Mouse (Mus musculus): Measurements from ENCODE around the gene Rtca. TPM values are rescaled to one million over a fixed set of nuclear protein-coding genes. Genes with fewer than 3 reads are reported as not detected.
A peak's percentile ranks its signal among the peaks of the same experiment; 100 is the strongest.

Rtca gene
- polyA plus RNA-seq (2015; fragmentation: Nextera tagmentation; extraction: Ambion mirVana): 24.4 and 25.1 TPM in 2 replicates

- peaks cover 31% of the 10 kb centered on the region for H3K4me1 ChIP-seq (replicated peaks)
- H3K27ac ChIP-seq (replicated peaks): peak within 1 kb of the TSS; percentile 46
- no peaks in the 10 kb centered on the region for H3K9me3 ChIP-seq (replicated peaks)
- H3K27me3 ChIP-seq: no peaks in the 10 kb centered on the region
- peak within 1 kb of the TSS; percentile 78 for H3K4me3 ChIP-seq (replicated peaks)
- peak; percentile 92 for ATAC-seq (ENCODE audit: insufficient read depth)
- under 1% methylated on average over 44 of the region's 44 CpGs for WGBS (ENCODE audit: insufficient replicate concordance)
- peak within 1 kb of the TSS; percentile 84 for H3K4me2 ChIP-seq
- peaks cover 22% of the 10 kb centered on the region for H3K36me3 ChIP-seq (replicated peaks)
- H3K9ac ChIP-seq: peak within 1 kb of the TSS; percentile 72
Observed at GRCm38 (mm10) chr3:116507772-116508351, at the start of gene Rtca. Rtca (minus strand) TSS chr3:116508208.

GRCm38 (mm10) chr3:116551362-116551761, 43.4 kb upstream of the Rtca start:
- H3K36me3 ChIP-seq (replicated peaks): peaks cover 15% of the 10 kb centered on the region
- WGBS (ENCODE audit: insufficient replicate concordance): 81% methylated on average over 5 of the region's 5 CpGs

GRCm38 (mm10) chr3:116547430-116547829, 39.4 kb upstream of the Rtca start:
- no peak overlapping the region for H3K4me2 ChIP-seq
- no peak for ATAC-seq (ENCODE audit: insufficient read depth)
- 81% methylated on average over 5 of the region's 5 CpGs for WGBS (ENCODE audit: insufficient replicate concordance)
- H3K27ac ChIP-seq (replicated peaks): no peak overlapping the region
- H3K4me1 ChIP-seq (replicated peaks): 0 out of 2 replicates have a peak, but pooled peaks cover 4% of the 10 kb centered on the region
- no peaks in the 10 kb centered on the region for H3K27me3 ChIP-seq
- no peak overlapping the region for H3K4me3 ChIP-seq (replicated peaks)
- no peaks in the 10 kb centered on the region for H3K9me3 ChIP-seq (replicated peaks)
- H3K36me3 ChIP-seq (replicated peaks): peaks cover 27% of the 10 kb centered on the region
- H3K9ac ChIP-seq: no peak overlapping the region

More at GRCm38 (mm10) chr3:116551362-116551761, 43.4 kb upstream of the Rtca start:
- Histone ChIP-seq H3K4me1 (replicated peaks) (no peaks in the 10 kb centered on the region), H3K9ac (no peak overlapping the region), H3K4me3 (replicated peaks) (no peak overlapping the region), H3K9me3 (replicated peaks) (no peaks in the 10 kb centered on the region), H3K27ac (replicated peaks) (no peak overlapping the region), H3K4me2 (no peak overlapping the region), H3K27me3 (no peaks in the 10 kb centered on the region)
- ATAC-seq (ENCODE audit: insufficient read depth): no peak

- H3K4me2 ChIP-seq: no peak overlapping the region
- no peaks in the 10 kb centered on the region for H3K27me3 ChIP-seq
- ATAC-seq (ENCODE audit: insufficient read depth): no peak
- 0 out of 2 replicates have a peak, but pooled peaks cover 7% of the 10 kb centered on the region for H3K4me1 ChIP-seq (replicated peaks)
- 31% methylated on average over 3 of the region's 3 CpGs for WGBS (ENCODE audit: insufficient replicate concordance)
- 0 out of 2 replicates have a peak overlapping the region, but pooled peaks have one; percentile 0 for H3K27ac ChIP-seq (replicated peaks)
- no peak overlapping the region for H3K9ac ChIP-seq
- H3K36me3 ChIP-seq (replicated peaks): peaks cover 30% of the 10 kb centered on the region
- H3K4me3 ChIP-seq (replicated peaks): no peak overlapping the region
- no peaks in the 10 kb centered on the region for H3K9me3 ChIP-seq (replicated peaks)
Observed at GRCm38 (mm10) chr3:116542532-116542931, 34.5 kb upstream of the Rtca start.

GRCm38 (mm10) chr3:116542070-116542469, 34.1 kb upstream of the Rtca start:
- H3K4me2 ChIP-seq: no peak overlapping the region
- no peaks in the 10 kb centered on the region for H3K27me3 ChIP-seq
- no peak for ATAC-seq (ENCODE audit: insufficient read depth)
- peaks cover 28% of the 10 kb centered on the region for H3K36me3 ChIP-seq (replicated peaks)
- H3K4me3 ChIP-seq (replicated peaks): no peak overlapping the region
- 0 out of 2 replicates have a peak, but pooled peaks cover 7% of the 10 kb centered on the region for H3K4me1 ChIP-seq (replicated peaks)
- no peak overlapping the region for H3K9ac ChIP-seq
- H3K9me3 ChIP-seq (replicated peaks): no peaks in the 10 kb centered on the region
- H3K27ac ChIP-seq (replicated peaks): 0 out of 2 replicates have a peak overlapping the region, but pooled peaks have one; percentile 0
- WGBS (ENCODE audit: insufficient replicate concordance): 35% methylated on average over 2 of the region's 2 CpGs

GRCm38 (mm10) chr3:116537200-116537573, 29.2 kb upstream of the Rtca start:
- no peak overlapping the region for H3K4me2 ChIP-seq
- no peak for ATAC-seq (ENCODE audit: insufficient read depth)
- peaks cover 33% of the 10 kb centered on the region for H3K36me3 ChIP-seq (replicated peaks)
- peaks cover 10% of the 10 kb centered on the region for H3K4me1 ChIP-seq (replicated peaks)
- H3K4me3 ChIP-seq (replicated peaks): no peak overlapping the region
- H3K9ac ChIP-seq: no peak overlapping the region
- H3K27me3 ChIP-seq: no peaks in the 10 kb centered on the region
- no peaks in the 10 kb centered on the region for H3K9me3 ChIP-seq (replicated peaks)
- H3K27ac ChIP-seq (replicated peaks): no peak overlapping the region
- 72% methylated on average over 6 of the region's 6 CpGs for WGBS (ENCODE audit: insufficient replicate concordance)

- Histone ChIP-seq H3K27me3 (no peaks in the 10 kb centered on the region), H3K4me2 (peak overlapping the region; percentile 29; the same call in 1 of the 2 replicates), H3K36me3 (replicated peaks) (peaks cover 33% of the 10 kb centered on the region), H3K9me3 (replicated peaks) (no peaks in the 10 kb centered on the region), H3K27ac (replicated peaks) (0 out of 2 replicates have a peak overlapping the region, but pooled peaks have one; percentile 9), H3K4me3 (replicated peaks) (no peak overlapping the region), H3K9ac (no peak overlapping the region), H3K4me1 (replicated peaks) (peaks cover 8% of the 10 kb centered on the region)
- ATAC-seq (ENCODE audit: insufficient read depth): peak; percentile 86
- WGBS (ENCODE audit: insufficient replicate concordance): 34% methylated on average over 16 of the region's 16 CpGs
Observed at GRCm38 (mm10) chr3:116536428-116537199, 28.6 kb upstream of the Rtca start.

- Histone ChIP-seq H3K27ac (replicated peaks) (no peak overlapping the region), H3K9me3 (replicated peaks) (no peaks in the 10 kb centered on the region), H3K4me3 (replicated peaks) (no peak overlapping the region), H3K27me3 (no peaks in the 10 kb centered on the region), H3K36me3 (replicated peaks) (peaks cover 22% of the 10 kb centered on the region), H3K4me1 (replicated peaks) (peaks cover 5% of the 10 kb centered on the region; the same call in 1 of the 2 replicates), H3K4me2 (no peak overlapping the region), H3K9ac (no peak overlapping the region)
- no peak for ATAC-seq (ENCODE audit: insufficient read depth)
- WGBS (ENCODE audit: insufficient replicate concordance): 81% methylated on average over 4 of the region's 4 CpGs
Observed at GRCm38 (mm10) chr3:116530826-116531225, 22.8 kb upstream of the Rtca start.

GRCm38 (mm10) chr3:116529741-116530140, 21.7 kb upstream of the Rtca start:
- Histone ChIP-seq H3K4me2 (no peak overlapping the region), H3K9ac (no peak overlapping the region), H3K27me3 (no peaks in the 10 kb centered on the region), H3K27ac (replicated peaks) (no peak overlapping the region), H3K9me3 (replicated peaks) (no peaks in the 10 kb centered on the region), H3K36me3 (replicated peaks) (peaks cover 17% of the 10 kb centered on the region; the same call in 1 of the 2 replicates), H3K4me1 (replicated peaks) (peaks cover 5% of the 10 kb centered on the region; the same call in 1 of the 2 replicates), H3K4me3 (replicated peaks) (no peak overlapping the region)
- no peak for ATAC-seq (ENCODE audit: insufficient read depth)
- 54% methylated on average over 5 of the region's 5 CpGs for WGBS (ENCODE audit: insufficient replicate concordance)

GRCm38 (mm10) chr3:116520141-116520761, 12.2 kb upstream of the Rtca start:
- no peak for ATAC-seq (ENCODE audit: insufficient read depth)
- peaks cover 7% of the 10 kb centered on the region for H3K4me1 ChIP-seq (replicated peaks)
- no peak overlapping the region for H3K4me3 ChIP-seq (replicated peaks)
- peaks cover 14% of the 10 kb centered on the region; the same call in 1 of the 2 replicates for H3K36me3 ChIP-seq (replicated peaks)
- WGBS (ENCODE audit: insufficient replicate concordance): 75% methylated on average over 12 of the region's 12 CpGs
- no peaks in the 10 kb centered on the region for H3K9me3 ChIP-seq (replicated peaks)
- no peak overlapping the region for H3K9ac ChIP-seq
- H3K27me3 ChIP-seq: no peaks in the 10 kb centered on the region
- H3K4me2 ChIP-seq: no peak overlapping the region
- no peak overlapping the region for H3K27ac ChIP-seq (replicated peaks)
